Mouse (Mus musculus) testis, adult 2 months (tissue): ENCODE measurements around the gene Mief2.

ENCODE experiments used
- CTCF ChIP-seq: fragments of 200-500 bp; IDR thresholded peaks from 2 replicates; pipeline ENCODE4 v1.5.1; 2012; ENCODE audit warnings: low read depth, mild to moderate bottlenecking, inconsistent platforms, low read length, moderate library complexity; ENCODE audit not compliant: control insufficient read depth, insufficient read depth, insufficient replicate concordance
- POLR2A ChIP-seq: fragments of 200-500 bp; IDR thresholded peaks from 2 replicates; pipeline ENCODE4 v1.6.1; 2012; ENCODE audit warnings: low read depth, mild to moderate bottlenecking, inconsistent platforms, low read length, moderate library complexity; ENCODE audit not compliant: control insufficient read depth

DNA sequence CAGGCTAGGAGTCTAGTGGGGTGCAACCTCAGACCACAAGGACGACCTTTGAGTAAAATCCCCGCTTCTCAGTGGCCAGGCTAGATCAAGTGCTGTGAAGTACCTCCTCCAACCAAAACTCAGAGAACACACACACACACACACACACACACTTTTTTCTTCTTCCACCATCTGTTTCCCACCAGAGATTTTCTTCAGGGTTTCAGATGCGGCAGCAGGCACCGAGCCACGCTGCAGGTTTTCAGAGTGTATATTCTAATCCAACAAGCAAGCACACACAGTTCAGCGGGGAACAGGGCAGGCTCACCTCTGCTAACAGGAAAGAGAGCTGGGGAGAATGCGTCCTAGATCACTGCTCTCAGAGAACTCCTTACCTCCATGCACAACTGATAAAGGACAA lies 27.4 kb downstream of the Mief2 start:
- TF ChIP-seq CTCF (no peak), POLR2A (no peak)
